Mouse (Mus musculus) forebrain, embryonic 13.5 days (tissue): Measurements from ENCODE around the gene Tnfsf13. TPM values are rescaled to one million over a fixed set of nuclear protein-coding genes. Genes with fewer than 3 reads are reported as not detected.
"Not testable (repeated sequence)": the region's sequence is repeated elsewhere in the genome, so short reads cannot be mapped to it uniquely, and the experiment has no call there.

Source experiments
- ATAC-seq: fragments of 200-750 bp; cut with Nextera tagmentation; 2 replicates; pipeline ENCODE4 v1.8.0; 2017
- H3K27ac ChIP-seq: fragments of 300-500 bp; sonication (generic); 2 replicates; pipeline ENCODE4 v1.5.1; 2015; ENCODE audit warnings: inconsistent platforms, mild to moderate bottlenecking, moderate library complexity
- H3K27me3 ChIP-seq: fragments of 300-500 bp; sonication (generic); 2 replicates; pipeline ENCODE4 v1.6.1; 2015; ENCODE audit warnings: mild to moderate bottlenecking, inconsistent platforms
- H3K36me3 ChIP-seq: fragments of 300-500 bp; sonication (generic); 2 replicates; pipeline ENCODE4 v1.6.1; 2015; ENCODE audit warnings: mild to moderate bottlenecking, inconsistent platforms; ENCODE audit not compliant: poor library complexity, severe bottlenecking
- H3K4me1 ChIP-seq: fragments of 300-500 bp; sonication (generic); 2 replicates; pipeline ENCODE4 v1.6.1; 2015; ENCODE audit warnings: inconsistent platforms
- H3K4me2 ChIP-seq: fragments of 300-500 bp; sonication (generic); 2 replicates; pipeline ENCODE4 v1.6.1; 2015; ENCODE audit warnings: inconsistent platforms, mild to moderate bottlenecking, moderate library complexity
- H3K4me3 ChIP-seq: fragments of 300-500 bp; sonication (generic); 2 replicates; pipeline ENCODE4 v1.5.1; 2015; ENCODE audit warnings: mild to moderate bottlenecking, inconsistent platforms
- H3K9ac ChIP-seq: fragments of 300-500 bp; sonication (generic); 2 replicates; pipeline ENCODE4 v1.6.1; 2015; ENCODE audit warnings: mild to moderate bottlenecking, inconsistent platforms
- H3K9me3 ChIP-seq: fragments of 300-500 bp; sonication (generic); replicated peaks from 2 replicates; pipeline ENCODE4 v1.6.1; 2016; ENCODE audit warnings: inconsistent platforms
- WGBS: fragments of 180-500 bp; shearing (Covaris S2); methylation state at CpG from one replicate; pipeline ENCODE4 v1.1.7; 2015; 5-methylcytosine and 5-hydroxymethylcytosine counted together
- polyA plus RNA-seq: library from polyadenylated mRNA; unstranded; fragments of >200 nt; fragmentation: Nextera tagmentation; extraction: Ambion mirVana; gene quantifications from 2 replicates; pipeline ENCODE4 v1.2.1, GENCODE M21; 2015

The Tnfsf13 gene
- polyA plus RNA-seq = 0.15 and 0.43 TPM in 2 replicates

- Histone ChIP-seq H3K27me3 (no peaks in the 10 kb centered on the region), H3K27ac (peak within 1 kb of the TSS; percentile 6; the same call in 1 of the 2 replicates), H3K9ac (no peak within 1 kb of the TSS; the same call in 1 of the 2 replicates), H3K36me3 (no peaks in the 10 kb centered on the region), H3K4me2 (no peak within 1 kb of the TSS), H3K4me3 (no peak within 1 kb of the TSS), H3K4me1 (peaks cover 36% of the 10 kb centered on the region), H3K9me3 (no peaks in the 10 kb centered on the region)
- ATAC-seq = no peak
- 51% methylated on average over 10 of the region's 10 CpGs for WGBS
These were observed at the start of gene Tnfsf13 for GRCm38 (mm10) chr11:69685526-69686148. Gene Tnfsf13 (minus strand): TSS chr11:69685784.

DNA sequence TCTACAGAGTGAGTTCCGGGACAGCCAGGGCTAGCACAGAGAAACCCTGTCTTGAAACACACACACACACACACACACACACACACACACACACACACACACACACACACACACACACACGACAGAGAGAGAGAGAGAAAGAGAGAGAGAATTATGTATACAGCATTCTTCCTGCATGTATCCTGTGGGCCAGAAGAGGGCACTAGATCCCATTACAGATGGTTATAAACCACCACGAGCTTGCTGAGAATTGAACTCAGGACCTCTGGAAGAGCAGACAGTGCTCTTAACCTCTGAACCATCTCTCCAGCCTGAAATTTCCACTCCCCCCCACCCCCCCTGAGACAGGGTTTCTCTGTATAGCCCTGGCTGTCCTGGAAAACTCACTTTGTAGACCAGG is 45.8 kb upstream of the Tnfsf13 start:
- not testable (repeated sequence) for H3K9ac ChIP-seq, H3K9me3 ChIP-seq, H3K4me1 ChIP-seq, H3K4me2 ChIP-seq, H3K27ac ChIP-seq, H3K27me3 ChIP-seq, ATAC-seq, H3K4me3 ChIP-seq
- H3K36me3 ChIP-seq = peaks cover 41% of the 10 kb centered on the region
- WGBS = 95% methylated on average over 2 of the region's 3 CpGs

DNA sequence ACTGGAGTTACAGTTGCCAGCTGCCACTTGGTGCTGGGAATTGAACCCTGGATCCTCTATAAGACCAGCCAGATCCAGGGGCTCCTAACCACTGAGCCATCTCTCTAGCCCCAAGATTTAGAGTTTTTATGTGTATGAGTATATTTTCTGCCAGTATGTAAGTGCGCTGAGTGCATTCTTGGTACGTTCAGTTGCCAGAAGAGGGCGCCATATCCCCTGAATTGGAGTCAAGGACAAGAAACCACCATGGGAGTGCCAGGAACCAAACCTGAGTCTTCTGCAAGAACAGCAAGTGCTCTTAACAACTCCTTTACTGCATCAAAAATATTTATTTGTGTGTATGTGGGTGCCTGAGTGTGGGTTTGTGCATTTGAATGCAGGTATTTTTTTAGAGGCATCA is 43.5 kb upstream of the Tnfsf13 start:
- H3K36me3 ChIP-seq = peaks cover 17% of the 10 kb centered on the region
- H3K4me2 ChIP-seq = no peak overlapping the region
- H3K9ac ChIP-seq = no peak overlapping the region
- no peak for ATAC-seq
- 16% methylated on average over 3 of the region's 3 CpGs for WGBS
- no peaks in the 10 kb centered on the region for H3K9me3 ChIP-seq
- no peaks in the 10 kb centered on the region for H3K27me3 ChIP-seq
- H3K4me3 ChIP-seq = no peak overlapping the region
- no peak overlapping the region for H3K27ac ChIP-seq
- no peaks in the 10 kb centered on the region for H3K4me1 ChIP-seq

DNA sequence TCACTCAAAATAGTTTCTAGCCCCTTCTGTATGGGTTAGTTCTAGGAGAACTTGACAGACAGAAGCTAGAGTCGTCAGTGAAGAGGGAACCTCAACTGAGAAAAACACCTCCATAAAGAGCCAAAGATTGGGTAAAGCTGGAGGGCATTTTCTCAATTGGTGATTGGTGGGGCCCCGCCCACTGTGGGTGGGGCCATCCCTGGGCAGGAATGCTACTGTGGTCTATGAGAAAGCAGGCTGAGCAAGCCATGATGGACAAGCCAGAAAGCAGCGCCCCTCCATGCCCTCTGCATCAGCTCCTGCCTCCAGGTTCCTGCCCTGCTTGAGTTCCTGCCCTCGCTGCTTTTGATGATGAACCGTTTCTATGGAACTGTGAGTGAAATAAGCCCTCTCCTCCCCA is 40.4 kb upstream of the Tnfsf13 start:
- Histone ChIP-seq H3K27me3 (no peaks in the 10 kb centered on the region), H3K36me3 (no peaks in the 10 kb centered on the region), H3K9ac (no peak overlapping the region), H3K27ac (no peak overlapping the region), H3K4me1 (no peaks in the 10 kb centered on the region), H3K4me2 (no peak overlapping the region), H3K4me3 (no peak overlapping the region), H3K9me3 (no peaks in the 10 kb centered on the region)
- ATAC-seq = no peak
- WGBS = 43% methylated on average over 5 of the region's 5 CpGs

DNA sequence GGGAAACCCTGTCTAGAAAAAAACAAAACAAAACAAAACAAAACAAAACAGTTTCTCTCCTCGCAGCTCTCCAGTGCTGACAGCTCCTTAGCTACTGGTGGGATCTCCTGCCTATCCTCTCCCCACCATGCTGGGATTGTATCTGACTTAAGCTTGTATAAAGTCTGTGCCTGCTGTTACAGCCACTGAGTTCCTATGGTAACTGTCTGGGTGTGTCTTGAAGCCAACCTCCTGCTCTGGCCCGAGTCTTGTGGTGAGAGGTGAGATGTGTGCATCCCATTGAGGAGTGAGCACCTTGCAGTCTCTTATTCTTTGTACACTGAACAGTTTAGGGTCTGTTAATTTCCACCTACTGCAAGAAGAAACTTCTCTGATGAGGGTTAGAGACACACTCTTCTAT is 37.5 kb upstream of the Tnfsf13 start:
- H3K4me2 ChIP-seq = no peak overlapping the region
- H3K9me3 ChIP-seq = no peaks in the 10 kb centered on the region
- H3K4me1 ChIP-seq = no peaks in the 10 kb centered on the region
- H3K27ac ChIP-seq = no peak overlapping the region
- H3K36me3 ChIP-seq = no peaks in the 10 kb centered on the region
- H3K9ac ChIP-seq = 0 out of 2 replicates have a peak overlapping the region, but pooled peaks have one; percentile 40
- H3K27me3 ChIP-seq = no peaks in the 10 kb centered on the region
- ATAC-seq = no peak
- WGBS = 62% methylated on average over 2 of the region's 2 CpGs
- no peak overlapping the region for H3K4me3 ChIP-seq

GRCm38 (mm10) chr11:69720852-69721251 is 35.3 kb upstream of the Tnfsf13 start:
- Histone ChIP-seq H3K9me3 (no peaks in the 10 kb centered on the region), H3K4me2 (no peak overlapping the region), H3K9ac (no peak overlapping the region), H3K4me3 (no peak overlapping the region), H3K27ac (no peak overlapping the region), H3K27me3 (no peaks in the 10 kb centered on the region), H3K36me3 (no peaks in the 10 kb centered on the region), H3K4me1 (no peaks in the 10 kb centered on the region)
- ATAC-seq = no peak
- 81% methylated on average over 6 of the region's 6 CpGs for WGBS

- ATAC-seq = no peak
- H3K27me3 ChIP-seq = no peaks in the 10 kb centered on the region
- H3K4me2 ChIP-seq = no peak overlapping the region
- H3K36me3 ChIP-seq = no peaks in the 10 kb centered on the region
- H3K9me3 ChIP-seq = no peaks in the 10 kb centered on the region; the same call in 1 of the 2 replicates
- H3K4me1 ChIP-seq = no peaks in the 10 kb centered on the region
- H3K9ac ChIP-seq = no peak overlapping the region
- H3K4me3 ChIP-seq = no peak overlapping the region
- WGBS = 74% methylated on average over 6 of the region's 6 CpGs
- H3K27ac ChIP-seq = no peak overlapping the region
These were observed 33.8 kb upstream of the Tnfsf13 start for GRCm38 (mm10) chr11:69719423-69719822.

- 26% methylated on average over 15 of the region's 15 CpGs for WGBS
- Histone ChIP-seq H3K4me3 (no peak overlapping the region), H3K9me3 (no peaks in the 10 kb centered on the region; the same call in 1 of the 2 replicates), H3K36me3 (no peaks in the 10 kb centered on the region), H3K4me2 (peak overlapping the region; percentile 24; the same call in 1 of the 2 replicates), H3K9ac (no peak overlapping the region), H3K4me1 (no peaks in the 10 kb centered on the region), H3K27me3 (no peaks in the 10 kb centered on the region), H3K27ac (no peak overlapping the region)
- no peak for ATAC-seq
These were observed 33.1 kb upstream of the Tnfsf13 start for GRCm38 (mm10) chr11:69718661-69719060.

DNA sequence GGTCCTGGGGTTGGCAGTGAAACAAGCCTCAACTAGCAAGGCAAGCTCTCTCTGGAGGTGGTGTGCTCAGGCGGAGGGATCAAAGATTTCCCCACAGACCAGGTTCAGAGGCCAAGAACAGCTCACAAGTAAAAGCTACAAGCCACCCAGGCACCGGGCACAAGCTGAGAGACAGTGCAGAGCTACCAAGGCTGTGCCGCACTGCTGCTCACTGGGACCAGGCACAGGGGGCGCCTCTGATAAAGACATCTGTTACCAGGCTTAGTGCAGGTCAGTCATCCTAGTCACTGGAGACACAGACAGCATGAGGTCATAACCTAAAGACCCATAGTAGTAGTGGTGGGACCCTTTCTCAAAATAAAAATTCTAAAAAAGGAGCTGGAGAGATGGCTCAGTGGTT is 31.4 kb upstream of the Tnfsf13 start:
- Histone ChIP-seq H3K4me1 (no peaks in the 10 kb centered on the region), H3K4me2 (no peak overlapping the region), H3K9ac (no peak overlapping the region), H3K4me3 (no peak overlapping the region), H3K27ac (no peak overlapping the region), H3K27me3 (no peaks in the 10 kb centered on the region), H3K36me3 (no peaks in the 10 kb centered on the region), H3K9me3 (no peaks in the 10 kb centered on the region; the same call in 1 of the 2 replicates)
- ATAC-seq = no peak
- 70% methylated on average over 4 of the region's 4 CpGs for WGBS

GRCm38 (mm10) chr11:69715929-69716328 is 30.3 kb upstream of the Tnfsf13 start:
- Histone ChIP-seq H3K27me3 (no peaks in the 10 kb centered on the region), H3K9me3 (no peaks in the 10 kb centered on the region; the same call in 1 of the 2 replicates), H3K36me3 (no peaks in the 10 kb centered on the region), H3K27ac (no peak overlapping the region), H3K9ac (no peak overlapping the region), H3K4me1 (no peaks in the 10 kb centered on the region), H3K4me2 (no peak overlapping the region), H3K4me3 (no peak overlapping the region)
- 49% methylated on average over 5 of the region's 5 CpGs for WGBS
- ATAC-seq = no peak

DNA sequence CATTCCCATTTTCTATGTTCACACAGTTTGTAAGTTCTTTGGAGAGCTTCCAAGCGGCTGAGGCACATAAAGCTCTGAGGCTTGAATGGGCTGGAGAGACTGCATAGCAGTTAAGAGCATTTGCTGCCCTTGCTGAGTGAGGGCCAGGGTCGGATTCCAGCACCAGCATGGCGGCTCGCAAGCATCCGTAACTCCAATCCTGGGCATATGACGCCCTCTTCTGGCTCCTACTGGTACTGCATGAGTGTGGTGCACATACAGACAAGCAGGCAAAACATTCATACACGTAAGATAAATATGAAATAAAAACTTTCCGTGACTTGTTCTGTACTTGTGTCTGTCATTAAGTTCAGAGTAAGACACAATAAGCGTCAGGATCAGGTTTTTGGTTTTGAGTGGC is 29.9 kb upstream of the Tnfsf13 start:
- no peaks in the 10 kb centered on the region; the same call in 1 of the 2 replicates for H3K9me3 ChIP-seq
- H3K4me3 ChIP-seq = no peak overlapping the region
- 60% methylated on average over 9 of the region's 9 CpGs for WGBS
- H3K9ac ChIP-seq = no peak overlapping the region
- no peaks in the 10 kb centered on the region for H3K27me3 ChIP-seq
- no peak overlapping the region for H3K27ac ChIP-seq
- no peaks in the 10 kb centered on the region for H3K36me3 ChIP-seq
- ATAC-seq = no peak
- no peak overlapping the region for H3K4me2 ChIP-seq
- no peaks in the 10 kb centered on the region for H3K4me1 ChIP-seq

GRCm38 (mm10) chr11:69714636-69715329 is 29.2 kb upstream of the Tnfsf13 start:
- Histone ChIP-seq H3K27ac (no peak overlapping the region), H3K4me1 (no peaks in the 10 kb centered on the region), H3K4me2 (no peak overlapping the region), H3K9me3 (no peaks in the 10 kb centered on the region; the same call in 1 of the 2 replicates), H3K9ac (no peak overlapping the region), H3K27me3 (no peaks in the 10 kb centered on the region), H3K4me3 (no peak overlapping the region), H3K36me3 (no peaks in the 10 kb centered on the region)
- 83% methylated on average over 18 of the region's 18 CpGs for WGBS
- ATAC-seq = no peak
